Mouse (Mus musculus) macrophage (primary cell): ENCODE results near the gene Dync2h1. TPM values are rescaled to one million over a fixed set of nuclear protein-coding genes. Genes with fewer than 3 reads are reported as not detected.

Experiments used
- H3K27ac ChIP-seq: fragments of 350-480 bp; formaldehyde crosslinking; 2 replicates; pipeline ENCODE4 v1.9.0; 2021
- H3K36me3 ChIP-seq: fragments of 350-480 bp; formaldehyde crosslinking; 2 replicates; pipeline ENCODE4 v1.9.0; 2021; ENCODE audit errors: inconsistent target
- H3K4me3 ChIP-seq: fragments of 350-480 bp; formaldehyde crosslinking; 2 replicates; pipeline ENCODE4 v1.9.0; 2021; ENCODE audit errors: inconsistent target
- H3K79me2 ChIP-seq: fragments of 350-480 bp; formaldehyde crosslinking; 2 replicates; pipeline ENCODE4 v1.9.0; 2021; ENCODE audit errors: inconsistent target
- WGBS: methylation state at CpG from one replicate; pipeline ENCODE4 v1.1.7; 2026; ENCODE audit warnings: inconsistent platforms; ENCODE audit not compliant: missing documents; 5-methylcytosine and 5-hydroxymethylcytosine counted together
- polyA plus RNA-seq: library from polyadenylated mRNA; stranded (reverse); fragments of 250-400 nt; gene quantifications from 3 replicates; pipeline ENCODE4 v1.2.4, GENCODE M21; 2018; ENCODE audit warnings: inconsistent platforms

Dync2h1 gene
- polyA plus RNA-seq, 1 experiment from 2014 or later = 0.60 TPM

DNA sequence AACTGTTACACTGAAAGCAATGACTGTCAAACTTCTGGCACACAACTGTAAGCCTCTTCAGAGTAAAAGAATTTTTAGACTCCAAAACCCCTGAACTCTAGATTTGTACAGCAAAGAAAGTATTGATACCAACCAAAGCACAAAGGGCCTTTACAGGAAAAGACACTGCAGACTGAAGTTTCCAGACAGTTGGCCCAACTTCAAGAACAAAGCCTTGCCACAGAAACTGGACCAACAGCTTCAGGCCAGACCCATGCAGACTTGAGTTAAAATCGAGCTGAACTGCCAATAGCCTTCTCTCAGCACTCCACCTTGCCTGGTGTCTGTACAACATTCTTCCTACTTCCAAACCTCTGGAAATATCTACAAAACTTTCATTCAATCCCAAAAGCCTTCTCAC is 74.1 kb downstream of the Dync2h1 start:
- Histone ChIP-seq H3K27ac (no peak overlapping the region), H3K4me3 (no peak overlapping the region), H3K36me3 (no peaks in the 10 kb centered on the region), H3K79me2 (no peaks in the 10 kb centered on the region)
- WGBS = 86% methylated on average over 1 of the region's 1 CpGs

DNA sequence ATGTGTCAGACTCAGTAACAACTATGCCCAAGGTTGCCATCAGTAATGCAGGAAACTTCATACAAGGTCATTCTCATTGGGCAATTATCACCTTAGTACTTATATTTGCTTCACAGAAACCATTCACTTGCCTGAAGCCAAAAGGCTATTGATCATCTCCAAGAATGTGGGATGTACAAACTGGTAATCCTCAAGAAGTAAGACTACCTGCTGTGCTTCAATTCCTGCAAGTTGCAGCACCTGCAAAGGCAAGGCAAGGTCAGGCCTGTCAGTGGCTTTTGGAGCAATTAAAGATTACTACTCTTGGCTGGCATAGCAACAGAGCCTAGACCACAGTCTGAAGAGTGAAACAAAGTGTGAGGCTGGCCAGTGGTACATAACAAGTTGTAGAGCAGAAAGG is 82.9 kb downstream of the Dync2h1 start:
- Histone ChIP-seq H3K79me2 (no peaks in the 10 kb centered on the region), H3K36me3 (no peaks in the 10 kb centered on the region), H3K27ac (no peak overlapping the region), H3K4me3 (no peak overlapping the region)

DNA sequence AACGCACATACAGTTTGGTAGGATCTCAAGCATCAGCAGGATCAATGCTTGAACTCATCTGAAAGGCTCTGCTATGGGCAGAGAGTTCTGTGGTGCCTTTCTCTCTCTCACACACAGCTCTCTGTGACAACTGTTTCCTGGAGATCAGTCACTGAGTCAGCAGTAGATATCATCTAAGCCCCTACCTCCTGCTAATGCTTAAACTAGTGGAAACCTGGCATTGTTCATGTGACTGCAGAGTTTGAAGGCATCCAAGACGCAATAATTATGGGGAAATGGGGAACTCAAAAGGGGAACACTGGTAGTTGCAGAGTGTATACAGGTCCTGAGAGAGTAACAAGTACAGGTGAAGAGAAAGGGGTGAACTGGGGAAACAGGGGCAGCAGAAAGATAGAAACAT is 109.6 kb downstream of the Dync2h1 start:
- H3K4me3 ChIP-seq = no peak overlapping the region
- H3K36me3 ChIP-seq = no peaks in the 10 kb centered on the region
- H3K27ac ChIP-seq = no peak overlapping the region
- H3K79me2 ChIP-seq = no peaks in the 10 kb centered on the region
- 88% methylated on average over 2 of the region's 2 CpGs for WGBS

DNA sequence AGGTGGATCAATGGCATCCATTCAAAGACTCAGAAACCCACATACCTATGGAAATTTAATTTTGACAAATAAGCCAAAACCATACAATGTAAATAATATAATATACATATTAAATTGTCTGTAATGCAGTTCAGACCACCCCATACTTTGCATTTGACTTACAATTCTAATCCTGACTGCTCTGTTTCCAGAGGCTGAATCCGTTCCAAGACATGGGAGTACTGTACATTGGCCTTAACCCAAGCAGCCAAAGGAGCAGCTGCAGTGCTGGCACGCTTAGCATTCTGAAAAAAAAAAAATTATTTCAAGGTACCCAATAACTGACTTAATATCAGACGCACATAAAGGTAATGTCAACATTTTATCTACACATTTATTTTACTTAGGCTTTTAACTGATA is 113.4 kb downstream of the Dync2h1 start:
- Histone ChIP-seq H3K79me2 (no peaks in the 10 kb centered on the region), H3K36me3 (no peaks in the 10 kb centered on the region), H3K4me3 (no peak overlapping the region), H3K27ac (no peak overlapping the region)
- 100% methylated on average over 3 of the region's 3 CpGs for WGBS

DNA sequence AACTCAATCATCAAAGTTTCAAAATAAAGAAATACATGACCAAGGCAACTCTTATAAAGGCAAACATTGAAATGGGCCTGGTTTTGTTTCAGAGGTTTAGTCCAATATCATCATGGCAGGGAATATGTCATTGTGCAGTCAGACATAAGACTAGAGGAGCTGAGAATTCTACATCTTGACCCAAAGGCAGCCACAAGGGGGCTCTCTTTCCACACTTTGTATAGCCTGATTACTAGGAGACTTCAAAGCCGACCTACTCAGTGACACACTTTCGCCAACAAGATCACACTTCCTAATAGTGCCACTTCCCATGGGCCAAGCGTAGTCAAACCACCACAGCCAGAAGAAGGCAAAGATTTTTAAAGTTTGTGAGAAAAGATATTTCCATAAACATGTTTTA is 133.7 kb downstream of the Dync2h1 start:
- Histone ChIP-seq H3K4me3 (no peak overlapping the region), H3K79me2 (no peaks in the 10 kb centered on the region), H3K36me3 (no peaks in the 10 kb centered on the region), H3K27ac (no peak overlapping the region)
- WGBS = 90% methylated on average over 3 of the region's 3 CpGs

DNA sequence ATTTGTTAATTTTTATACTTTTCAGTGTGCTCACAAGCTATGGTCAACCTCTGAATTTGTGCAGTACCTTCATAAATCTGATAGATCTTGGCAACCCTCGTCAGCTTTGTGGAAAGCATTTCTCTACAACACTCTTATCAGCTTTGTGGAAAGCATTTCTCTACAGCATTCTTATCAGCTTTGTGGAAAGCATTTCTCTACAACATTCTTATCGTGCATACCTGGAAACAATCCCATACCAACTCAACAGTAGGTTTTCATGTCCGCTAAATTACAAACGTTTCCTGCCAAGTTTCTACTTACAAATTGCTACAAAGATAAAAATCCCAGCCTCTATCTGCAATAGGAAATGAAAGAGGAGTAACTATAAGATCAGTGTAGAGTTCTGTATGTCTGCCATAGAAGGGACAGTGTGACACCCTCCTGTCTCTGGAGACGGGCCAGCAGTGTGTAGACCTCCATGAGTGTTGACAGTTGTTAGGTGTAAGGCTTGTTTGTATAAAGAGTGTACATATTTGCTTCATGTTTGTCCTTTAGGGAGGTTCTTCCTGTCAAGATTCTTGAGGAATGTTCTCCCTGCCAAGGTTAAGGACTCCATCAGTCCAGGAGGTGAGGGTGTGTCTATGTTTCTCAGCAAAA is 141.5 kb downstream of the Dync2h1 start:
- 97% methylated on average over 5 of the region's 5 CpGs for WGBS
- Histone ChIP-seq H3K27ac (no peak overlapping the region), H3K79me2 (no peaks in the 10 kb centered on the region), H3K36me3 (no peaks in the 10 kb centered on the region), H3K4me3 (no peak overlapping the region)

DNA sequence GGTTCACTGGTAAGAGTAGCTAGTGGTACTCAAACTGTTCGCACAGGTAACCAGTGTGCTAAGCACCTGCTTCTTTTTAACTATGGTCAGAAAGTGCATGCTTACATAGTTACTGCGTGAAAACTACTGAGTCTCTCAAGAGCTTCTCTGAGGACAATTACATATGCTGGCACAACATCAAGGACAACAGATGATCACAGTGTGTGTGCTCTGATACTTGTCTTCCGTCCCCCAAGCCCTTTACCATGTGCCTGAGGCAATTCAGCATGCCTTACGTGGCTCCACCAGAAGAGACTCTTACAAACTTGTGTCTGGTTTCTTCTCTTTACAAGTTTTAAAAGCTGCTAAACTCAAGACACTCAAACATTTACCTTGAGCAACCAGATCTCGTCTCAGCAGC is 143.0 kb downstream of the Dync2h1 start:
- Histone ChIP-seq H3K36me3 (no peaks in the 10 kb centered on the region), H3K79me2 (no peaks in the 10 kb centered on the region), H3K4me3 (no peak overlapping the region), H3K27ac (no peak overlapping the region)
- 90% methylated on average over 5 of the region's 5 CpGs for WGBS

DNA sequence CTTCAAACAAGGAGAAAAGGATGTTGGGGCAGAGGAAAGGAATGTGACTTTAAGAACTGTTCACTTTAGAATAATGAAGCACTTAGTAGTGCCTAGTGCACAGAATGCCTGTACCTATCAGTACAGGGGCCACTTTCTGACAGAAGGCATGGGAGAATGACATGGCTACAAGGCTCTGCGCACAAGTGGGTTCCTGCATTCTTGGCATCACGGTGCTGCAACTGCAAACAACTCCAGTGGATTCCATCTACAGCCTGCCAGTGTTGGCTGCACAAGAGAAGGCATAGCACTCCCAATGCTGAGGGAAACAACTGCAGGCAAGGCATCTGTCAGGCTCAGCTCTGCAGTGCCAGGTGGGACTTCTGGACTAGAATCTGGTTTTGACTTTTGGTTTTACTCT is 151.7 kb downstream of the Dync2h1 start:
- Histone ChIP-seq H3K4me3 (no peak overlapping the region), H3K36me3 (no peaks in the 10 kb centered on the region), H3K27ac (no peak overlapping the region), H3K79me2 (no peaks in the 10 kb centered on the region)
- WGBS = 97% methylated on average over 2 of the region's 2 CpGs

DNA sequence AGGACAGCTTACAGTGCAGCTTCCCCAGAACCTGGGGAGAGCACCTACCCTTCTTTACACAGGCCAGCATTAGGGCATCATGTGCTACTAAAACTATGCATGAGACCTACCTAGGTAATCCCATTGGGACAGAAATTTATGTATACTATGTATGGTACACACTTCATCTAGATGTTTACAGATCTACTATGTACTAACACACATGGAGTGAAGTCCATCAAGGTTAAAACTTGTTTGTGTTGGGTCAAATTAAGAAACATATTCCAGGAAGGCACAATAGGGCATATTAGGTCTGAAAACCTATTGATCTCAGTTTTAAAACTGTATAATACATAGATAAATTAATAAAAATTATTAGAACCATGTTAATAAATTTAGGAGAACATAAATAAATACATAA is 168.6 kb downstream of the Dync2h1 start:
- no peak overlapping the region for H3K27ac ChIP-seq
- no peak overlapping the region for H3K4me3 ChIP-seq
- no peaks in the 10 kb centered on the region for H3K79me2 ChIP-seq
- no peaks in the 10 kb centered on the region for H3K36me3 ChIP-seq

DNA sequence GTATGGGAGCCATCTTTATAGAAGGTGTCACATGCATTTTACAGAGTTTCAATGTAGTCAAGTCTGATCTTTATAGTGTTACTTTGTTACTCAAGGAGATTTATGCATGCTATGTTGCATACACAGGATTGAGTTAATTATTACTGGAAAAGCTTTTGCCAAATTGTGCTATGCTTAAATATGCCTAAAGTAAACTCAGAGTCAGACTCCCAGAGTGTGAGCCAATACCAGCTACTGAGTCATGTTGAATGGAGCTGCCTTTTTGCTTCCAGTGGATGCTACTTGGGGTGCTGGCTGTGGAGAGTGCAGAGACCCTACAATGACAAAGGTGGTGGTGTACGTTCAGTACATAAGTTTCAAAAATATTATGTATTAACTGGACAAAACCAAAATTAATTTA is 169.5 kb downstream of the Dync2h1 start:
- Histone ChIP-seq H3K79me2 (no peaks in the 10 kb centered on the region), H3K4me3 (no peak overlapping the region), H3K27ac (no peak overlapping the region), H3K36me3 (no peaks in the 10 kb centered on the region)
- WGBS = 100% methylated on average over 1 of the region's 1 CpGs

DNA sequence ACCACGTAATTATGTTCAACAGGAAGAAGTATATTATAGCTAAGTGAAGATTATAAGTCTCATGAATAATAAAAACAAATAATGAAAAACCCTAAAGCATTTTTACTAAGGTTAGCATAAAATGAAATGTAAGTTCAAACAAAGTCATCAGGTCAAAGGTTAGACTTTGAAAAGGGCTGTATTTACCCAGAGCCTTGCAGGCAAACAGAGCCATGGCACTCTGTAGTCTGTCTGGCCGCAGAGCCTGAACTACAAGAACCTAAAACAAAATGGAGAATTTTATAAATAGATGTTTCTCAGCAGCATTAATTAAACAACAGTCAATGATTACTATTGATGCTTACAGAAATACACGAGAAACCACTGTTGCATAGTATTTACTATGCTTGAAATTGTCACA is 174.5 kb downstream of the Dync2h1 start:
- Histone ChIP-seq H3K4me3 (no peak overlapping the region), H3K27ac (no peak overlapping the region), H3K36me3 (no peaks in the 10 kb centered on the region), H3K79me2 (no peaks in the 10 kb centered on the region)
- 95% methylated on average over 3 of the region's 3 CpGs for WGBS

DNA sequence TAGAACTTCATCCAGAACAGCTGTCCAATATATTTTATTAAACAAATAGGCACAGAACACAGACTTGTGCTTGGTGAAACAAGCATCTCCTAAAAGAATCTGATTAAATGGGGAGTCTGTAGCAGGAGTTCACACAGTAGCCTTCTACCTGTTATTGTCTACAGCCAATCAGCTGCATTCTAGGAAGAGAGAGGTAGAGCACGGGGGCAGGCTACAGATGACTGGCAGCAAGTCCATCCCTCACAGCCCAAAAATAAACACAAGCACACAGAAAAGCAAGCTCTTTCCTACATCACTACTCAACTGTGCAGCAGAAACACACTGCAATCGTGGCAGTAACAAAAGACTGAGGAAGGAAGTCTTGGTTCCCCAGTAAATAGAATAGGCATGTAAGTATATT is 189.4 kb downstream of the Dync2h1 start:
- no peaks in the 10 kb centered on the region for H3K79me2 ChIP-seq
- WGBS = 83% methylated on average over 2 of the region's 2 CpGs
- H3K27ac ChIP-seq = no peak overlapping the region
- H3K4me3 ChIP-seq = no peak overlapping the region
- H3K36me3 ChIP-seq = no peaks in the 10 kb centered on the region

DNA sequence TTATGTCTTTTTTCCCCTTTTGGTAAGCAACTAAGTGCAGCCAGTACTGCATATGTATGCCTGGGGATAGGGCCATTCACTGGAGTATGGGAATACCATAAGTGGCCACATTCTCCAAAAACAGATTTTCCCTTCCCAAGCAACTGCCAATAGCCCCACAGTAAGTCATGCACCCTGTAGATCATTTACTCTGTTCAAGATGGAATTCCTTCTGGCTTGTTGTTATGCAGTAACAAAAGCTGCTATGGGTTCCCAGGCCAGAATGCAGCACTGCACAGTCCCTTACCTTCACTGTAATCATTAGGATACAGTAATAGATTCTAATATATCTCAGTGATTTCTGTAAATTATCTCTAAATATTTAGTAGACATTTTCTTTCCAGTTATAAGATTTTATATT is 190.0 kb downstream of the Dync2h1 start:
- Histone ChIP-seq H3K4me3 (no peak overlapping the region), H3K27ac (no peak overlapping the region), H3K36me3 (no peaks in the 10 kb centered on the region), H3K79me2 (no peaks in the 10 kb centered on the region)

DNA sequence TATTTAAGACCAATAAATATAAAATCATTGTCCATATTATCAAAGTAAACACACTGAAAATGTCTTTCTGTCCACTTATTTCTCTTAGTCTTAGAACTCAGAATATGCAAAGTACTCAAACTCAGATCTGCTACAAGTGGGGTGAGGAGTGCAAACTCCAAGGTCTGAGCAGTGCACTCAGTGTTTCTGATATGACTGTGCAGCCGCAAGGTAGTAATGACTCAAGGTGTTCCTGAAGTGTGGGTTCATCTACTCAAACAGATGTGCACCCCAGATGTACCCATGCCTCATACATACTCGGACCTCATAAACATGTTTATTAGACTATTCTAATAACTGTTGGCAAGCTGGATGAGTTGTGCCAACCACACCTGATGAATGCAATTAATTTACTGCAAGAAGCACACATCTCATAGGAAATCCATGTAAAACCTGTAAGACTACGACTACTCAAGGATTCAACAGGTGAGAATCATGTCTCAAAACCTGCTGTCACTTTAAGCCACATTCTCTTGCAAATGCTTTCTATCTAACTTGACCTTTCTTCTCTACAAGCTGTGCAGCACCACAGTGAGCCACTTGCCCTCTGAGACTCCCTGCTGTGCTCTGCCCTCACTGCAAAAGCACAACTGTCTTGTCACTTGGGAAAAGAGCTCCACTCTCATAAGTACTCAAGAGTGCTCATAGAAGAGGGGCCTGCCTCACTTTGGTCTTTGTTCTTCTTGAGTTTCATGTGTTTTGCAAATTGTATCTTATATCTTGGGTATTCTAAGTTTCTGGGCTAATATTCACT is 195.2 kb downstream of the Dync2h1 start:
- WGBS = 100% methylated on average over 3 of the region's 3 CpGs
- H3K36me3 ChIP-seq = no peaks in the 10 kb centered on the region
- no peak overlapping the region for H3K4me3 ChIP-seq

DNA sequence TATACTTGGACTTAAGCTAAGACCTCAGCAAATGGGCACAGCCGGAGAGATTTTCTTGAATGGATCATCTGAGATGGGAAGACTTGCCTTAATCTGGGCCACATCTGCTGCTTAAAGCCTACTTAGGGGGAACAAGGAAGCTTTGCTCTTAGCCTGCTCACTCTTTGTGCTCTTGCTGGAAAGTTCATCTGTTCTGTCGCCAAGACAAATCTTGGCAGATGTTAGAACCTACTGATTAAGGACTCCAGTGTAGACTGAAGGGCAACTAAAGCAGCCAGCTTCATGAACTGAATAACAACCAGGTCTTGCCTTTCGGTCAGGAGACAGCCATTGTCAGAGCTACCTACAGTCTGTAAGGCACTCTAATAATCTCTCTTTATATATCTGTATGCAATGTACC is 198.1 kb downstream of the Dync2h1 start:
- H3K79me2 ChIP-seq = no peaks in the 10 kb centered on the region
- H3K4me3 ChIP-seq = no peak overlapping the region
- no peaks in the 10 kb centered on the region for H3K36me3 ChIP-seq
- 93% methylated on average over 3 of the region's 3 CpGs for WGBS
- H3K27ac ChIP-seq = no peak overlapping the region

More for the DNA sequence above, 195.2 kb downstream of the Dync2h1 start:
- Histone ChIP-seq H3K27ac (no peak overlapping the region), H3K79me2 (no peaks in the 10 kb centered on the region)

DNA sequence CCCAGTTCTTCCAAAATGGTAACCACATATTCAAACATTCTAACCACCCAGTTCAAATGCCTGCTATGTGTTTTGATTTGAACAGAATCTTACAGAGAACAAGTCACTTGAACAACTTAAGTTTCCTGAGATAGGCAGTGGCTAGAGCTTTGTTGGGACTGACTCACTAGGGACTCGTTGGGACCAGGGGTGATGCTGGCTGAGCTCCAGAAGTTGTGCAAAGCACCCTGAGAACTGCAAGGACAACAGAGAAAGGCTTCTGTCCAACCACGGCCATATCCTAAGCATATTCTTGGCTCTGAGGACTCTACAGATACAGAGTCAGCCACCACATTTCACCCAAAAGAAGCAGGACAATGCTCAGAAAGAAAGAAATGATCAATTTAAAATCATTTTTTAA is 215.1 kb downstream of the Dync2h1 start:
- H3K36me3 ChIP-seq = no peaks in the 10 kb centered on the region
- no peaks in the 10 kb centered on the region for H3K79me2 ChIP-seq
- H3K27ac ChIP-seq = no peak overlapping the region
- H3K4me3 ChIP-seq = no peak overlapping the region
- WGBS = 75% methylated on average over 2 of the region's 2 CpGs
